Mouse (Mus musculus): ENCODE measurements at regions not wholly inside any gene's neighbourhood (a gene's known extent, or its start where the extent isn't known, plus 50 kb on each side); places are given as distances from the start of the nearest gene placed in this dataset.

- DNase-seq (ENCODE audit: low spot score in 2 of 2), result no peak
Observed at GRCm38 (mm10) chr1:128975586-128975985, 297.5 kb upstream of the Thsd7b start.

GRCm38 (mm10) chr1:128951436-128951835 lies 321.7 kb upstream of the Thsd7b start:
- DNase-seq (ENCODE audit: low spot score in 2 of 2), result no peak

GRCm38 (mm10) chr1:128950512-128950911 lies 322.6 kb upstream of the Thsd7b start:
- DNase-seq (ENCODE audit: low spot score in 2 of 2), result no peak

DNA sequence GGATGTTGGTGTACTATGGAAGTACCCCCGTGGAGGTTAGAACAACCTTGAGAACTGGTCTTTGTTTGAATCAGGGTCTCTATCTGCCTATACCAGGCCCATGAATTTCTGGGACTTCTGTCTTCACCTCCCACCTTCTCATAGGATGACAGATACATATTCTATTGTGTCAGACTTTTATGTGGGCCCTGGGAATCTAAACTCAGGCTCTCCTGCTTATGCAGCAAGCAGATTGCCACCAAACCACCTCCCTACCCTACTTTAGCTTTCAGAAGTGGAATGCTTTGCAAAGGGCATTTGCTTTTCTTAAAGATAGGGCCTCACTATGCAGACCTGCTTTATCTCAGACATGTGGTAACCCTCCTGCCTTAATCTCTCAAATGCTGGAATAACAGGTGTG lies 322.7 kb upstream of the Cxcr4 start:
- DNase-seq (ENCODE audit: low spot score in 2 of 2), result no peak

DNA sequence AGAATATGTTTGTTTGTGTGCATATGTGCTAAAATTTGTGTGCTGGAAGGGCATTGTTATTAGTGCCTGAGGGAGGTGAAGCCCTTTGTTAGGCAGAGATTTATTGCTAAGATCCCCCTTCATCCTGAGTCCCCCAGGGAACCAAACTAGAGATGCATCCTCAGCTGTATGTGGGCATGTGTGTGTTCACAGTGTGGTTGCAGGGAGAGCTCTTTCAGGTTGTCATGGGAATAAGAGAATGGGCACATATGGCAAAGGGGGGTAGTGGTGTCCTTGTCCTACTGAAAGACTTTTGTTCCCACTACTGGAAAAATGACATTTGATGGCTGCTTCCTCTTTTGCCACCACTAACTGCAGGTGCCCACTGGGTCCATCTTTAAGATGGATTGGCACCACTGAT lies 320.4 kb upstream of the Cxcr4 start:
- no peak for DNase-seq (ENCODE audit: low spot score in 2 of 2)

GRCm38 (mm10) chr1:128907566-128907965 lies 315.5 kb upstream of the Cxcr4 start:
- DNase-seq (ENCODE audit: low spot score in 2 of 2), result peak in 1 of 2 experiments; percentile 5

DNA sequence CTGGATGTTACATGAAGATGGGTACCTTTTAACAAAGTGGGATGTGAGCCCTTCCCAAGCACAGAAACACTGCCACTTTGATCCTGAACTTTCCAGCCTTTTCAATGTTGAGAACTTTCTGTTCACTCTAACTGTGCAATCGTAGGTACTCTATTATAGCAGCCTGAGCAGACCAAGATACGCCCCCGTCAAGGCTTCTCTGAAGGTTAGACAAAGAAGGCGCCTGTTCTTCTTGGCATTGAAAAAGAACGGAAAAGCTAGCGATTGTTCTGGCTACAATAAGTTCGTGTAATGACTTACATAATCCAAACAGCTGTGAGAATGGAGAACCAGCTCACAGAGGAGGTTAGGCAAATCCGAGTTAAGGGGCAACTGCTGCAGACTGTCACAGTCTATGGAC lies 305.9 kb upstream of the Cxcr4 start:
- no peak for DNase-seq (ENCODE audit: low spot score in 2 of 2)

GRCm38 (mm10) chr1:128894546-128894945 lies 302.5 kb upstream of the Cxcr4 start:
- DNase-seq (ENCODE audit: low spot score in 2 of 2), result no peak

DNA sequence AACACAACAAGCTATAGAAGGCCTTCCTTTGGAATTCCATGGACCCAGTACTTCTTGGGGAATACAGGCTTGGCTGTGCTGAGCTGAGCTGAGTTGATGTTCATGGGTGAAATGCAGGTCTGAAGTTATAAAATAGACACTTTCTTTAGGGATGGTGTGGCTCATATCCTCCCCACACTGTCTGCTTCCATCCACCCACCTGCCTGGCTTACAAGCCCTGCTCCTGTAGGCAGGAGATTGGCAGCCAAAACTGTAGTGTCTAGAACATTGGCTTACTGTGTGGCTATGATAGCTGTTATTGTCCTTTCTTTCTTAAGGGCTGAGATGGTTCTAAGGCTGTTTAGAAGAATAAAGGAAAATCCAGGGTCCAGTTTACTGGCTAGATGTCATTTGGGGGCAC lies 286.2 kb upstream of the Cxcr4 start:
- DNase-seq (ENCODE audit: low spot score in 2 of 2), result no peak

DNA sequence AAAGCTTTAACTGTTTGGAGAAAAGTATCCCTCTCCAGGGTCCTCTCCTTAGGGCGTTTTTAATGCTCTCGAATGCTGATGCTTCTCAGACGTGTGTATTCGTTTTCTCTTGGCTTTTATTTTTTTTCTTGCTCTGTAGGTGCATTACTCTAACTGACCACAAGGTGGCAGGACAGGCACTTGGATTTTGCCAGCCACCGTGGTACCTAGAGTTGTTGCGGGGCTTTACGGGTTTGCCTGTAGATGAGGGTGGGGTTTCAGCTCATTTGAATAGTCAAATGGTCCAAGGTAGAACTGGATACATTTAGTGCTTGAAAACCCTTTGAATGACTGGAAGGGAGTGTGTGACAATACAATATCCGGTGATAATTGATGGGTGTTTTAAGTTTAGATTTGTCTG lies 283.2 kb upstream of the Cxcr4 start:
- peak; percentile 19 to 27 for DNase-seq (ENCODE audit: low spot score in 2 of 2)

GRCm38 (mm10) chr1:128874190-128874589 lies 282.1 kb upstream of the Cxcr4 start:
- DNase-seq (ENCODE audit: low spot score in 2 of 2), result no peak

GRCm38 (mm10) chr1:128868761-128869160 lies 276.7 kb upstream of the Cxcr4 start:
- peak in 1 of 2 experiments; percentile 15 for DNase-seq (ENCODE audit: low spot score in 2 of 2)

DNA sequence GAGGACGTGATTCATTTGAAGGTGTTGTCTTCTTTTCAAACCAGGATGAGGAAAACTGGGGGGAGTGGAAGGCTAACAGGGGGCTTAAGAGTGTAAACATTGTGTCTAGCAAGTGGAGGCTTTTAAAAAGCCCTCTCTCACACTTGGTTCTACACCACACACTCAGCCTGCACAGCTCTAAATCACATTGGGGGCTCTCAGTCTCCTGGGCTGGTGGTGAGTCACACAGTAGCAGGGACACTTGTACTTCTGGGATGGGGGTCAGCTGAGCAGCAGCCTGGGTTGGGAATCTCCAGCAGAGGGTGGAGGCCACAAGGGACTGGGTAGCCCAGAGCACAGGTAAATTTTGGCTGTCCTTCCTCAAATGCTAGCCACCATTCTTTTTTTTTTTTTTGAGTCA lies 268.4 kb upstream of the Cxcr4 start:
- no peak for DNase-seq (ENCODE audit: low spot score in 2 of 2)

DNA sequence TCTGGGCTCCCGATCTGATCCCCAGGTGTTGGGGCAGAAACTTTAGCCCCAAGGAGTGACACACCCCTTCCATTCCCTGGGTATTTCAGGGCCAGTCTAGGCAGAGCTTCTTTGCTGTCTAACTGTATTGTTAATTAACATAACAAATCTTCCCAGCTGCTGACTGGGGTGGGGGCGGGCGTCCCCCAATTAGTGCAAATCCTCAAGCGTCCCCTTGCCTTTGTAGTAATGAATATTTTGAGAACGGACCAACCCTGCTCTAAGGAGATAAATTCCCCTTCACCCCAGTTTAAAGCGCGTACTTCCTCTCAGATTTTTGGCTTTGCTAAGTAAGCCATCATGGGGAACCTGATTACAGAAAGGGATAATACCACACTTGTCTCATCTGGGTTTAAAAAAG lies 268.0 kb upstream of the Cxcr4 start:
- no peak for DNase-seq (ENCODE audit: low spot score in 2 of 2)

DNA sequence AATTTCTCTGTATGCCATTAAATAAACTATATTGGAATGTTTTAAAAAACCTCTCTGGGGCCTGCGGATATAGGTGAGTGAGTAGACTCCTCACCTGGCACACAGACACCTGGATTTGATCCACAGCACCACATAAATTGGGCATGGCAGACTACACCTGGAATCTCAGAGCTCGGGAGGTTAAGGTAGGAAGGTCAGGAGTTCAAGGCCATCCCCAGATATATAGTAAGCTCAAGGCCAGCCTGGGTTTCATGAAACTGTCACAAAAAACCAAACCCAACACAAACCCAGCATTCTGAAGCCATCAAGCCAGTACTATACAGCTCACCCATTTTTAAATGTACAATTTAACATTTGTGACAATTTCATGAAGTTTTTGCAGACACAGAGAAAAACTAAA lies 266.6 kb upstream of the Cxcr4 start:
- DNase-seq (ENCODE audit: low spot score in 2 of 2), result no peak

DNA sequence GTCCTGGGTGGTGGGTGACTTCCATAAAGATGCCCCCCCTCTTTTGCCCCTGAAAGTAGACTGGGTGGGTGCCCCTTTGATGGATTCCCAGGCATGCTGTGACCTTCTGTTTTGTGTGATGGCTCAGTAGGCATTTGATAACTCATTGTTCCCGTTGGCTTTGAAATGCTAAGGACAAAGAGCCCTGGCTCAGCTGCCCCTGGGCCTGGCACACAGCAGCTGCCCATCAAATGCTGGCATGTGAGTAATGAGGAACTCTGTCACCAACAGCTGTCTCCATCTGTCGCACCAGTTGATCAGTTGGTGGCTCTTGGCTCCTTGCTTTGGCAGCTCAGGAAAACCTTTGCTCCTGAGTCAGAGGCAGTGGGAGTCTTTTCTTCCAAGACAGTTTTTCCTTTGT lies 264.8 kb upstream of the Cxcr4 start:
- DNase-seq (ENCODE audit: low spot score in 2 of 2), result no peak

GRCm38 (mm10) chr1:128854649-128855048 lies 262.6 kb upstream of the Cxcr4 start:
- DNase-seq (ENCODE audit: low spot score in 2 of 2), result no peak

- no peak for DNase-seq (ENCODE audit: low spot score in 2 of 2)
Observed at GRCm38 (mm10) chr1:128853286-128853685, 261.2 kb upstream of the Cxcr4 start.

- DNase-seq (ENCODE audit: low spot score in 2 of 2), result no peak
Observed at GRCm38 (mm10) chr1:128837361-128837760, 245.3 kb upstream of the Cxcr4 start.

DNA sequence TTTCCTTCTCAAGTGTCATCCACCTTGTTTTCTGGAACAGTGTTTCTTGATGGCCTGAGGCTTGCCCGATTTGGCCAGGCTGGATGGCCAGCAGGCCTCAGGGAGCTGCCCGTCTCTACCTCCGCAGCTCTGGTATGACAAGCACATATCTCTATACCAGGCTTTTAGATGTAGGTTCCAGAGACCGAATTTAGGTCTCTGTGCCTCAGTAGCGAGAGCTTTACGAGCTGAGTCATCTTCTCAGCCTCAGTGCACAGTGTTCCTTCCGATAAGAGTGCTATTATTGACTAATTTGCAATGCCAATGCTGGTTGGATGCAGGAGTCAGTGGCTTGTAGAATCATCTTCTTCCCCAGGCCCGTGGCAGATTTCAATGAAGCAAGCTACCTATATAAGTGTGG lies 243.4 kb upstream of the Cxcr4 start:
- DNase-seq (ENCODE audit: low spot score in 2 of 2), result no peak

GRCm38 (mm10) chr1:128833096-128833715 lies 241.1 kb upstream of the Cxcr4 start:
- DNase-seq (ENCODE audit: low spot score in 2 of 2), result no peak

DNA sequence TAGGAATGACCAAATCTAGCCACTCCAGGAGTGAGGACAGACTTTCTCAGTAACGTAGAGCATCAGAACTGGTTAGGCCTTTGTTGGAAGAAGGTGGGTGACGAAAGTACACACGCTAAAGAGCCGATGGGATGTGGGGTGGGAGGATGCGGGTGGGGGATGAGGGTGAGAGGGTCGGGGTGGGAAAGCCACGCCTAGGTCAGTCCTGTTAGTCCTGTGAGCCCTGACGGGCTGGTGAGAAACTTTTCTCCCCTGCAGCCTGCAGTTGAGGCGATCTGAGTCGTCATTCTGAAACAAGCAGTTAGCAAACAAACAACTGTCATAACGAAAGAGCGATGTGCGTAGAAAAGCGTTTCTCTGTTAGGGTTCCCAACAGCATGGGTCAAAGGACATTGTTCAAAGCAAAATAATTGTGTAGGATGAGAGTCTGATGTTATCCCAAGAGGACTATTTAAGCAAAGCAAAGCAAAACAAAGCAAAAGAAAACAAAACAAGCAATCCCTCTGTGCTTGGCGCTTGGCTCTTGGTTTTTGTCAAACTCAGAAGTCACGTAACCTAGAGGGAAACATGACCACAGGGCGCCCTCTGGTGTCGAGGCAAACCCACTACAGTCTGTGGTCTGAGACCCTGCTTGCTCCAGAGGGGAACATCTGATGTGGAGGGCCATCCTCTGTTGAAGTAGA lies 240.2 kb upstream of the Cxcr4 start:
- peak; percentile 77 to 87 for DNase-seq (ENCODE audit: low spot score in 2 of 2)

DNA sequence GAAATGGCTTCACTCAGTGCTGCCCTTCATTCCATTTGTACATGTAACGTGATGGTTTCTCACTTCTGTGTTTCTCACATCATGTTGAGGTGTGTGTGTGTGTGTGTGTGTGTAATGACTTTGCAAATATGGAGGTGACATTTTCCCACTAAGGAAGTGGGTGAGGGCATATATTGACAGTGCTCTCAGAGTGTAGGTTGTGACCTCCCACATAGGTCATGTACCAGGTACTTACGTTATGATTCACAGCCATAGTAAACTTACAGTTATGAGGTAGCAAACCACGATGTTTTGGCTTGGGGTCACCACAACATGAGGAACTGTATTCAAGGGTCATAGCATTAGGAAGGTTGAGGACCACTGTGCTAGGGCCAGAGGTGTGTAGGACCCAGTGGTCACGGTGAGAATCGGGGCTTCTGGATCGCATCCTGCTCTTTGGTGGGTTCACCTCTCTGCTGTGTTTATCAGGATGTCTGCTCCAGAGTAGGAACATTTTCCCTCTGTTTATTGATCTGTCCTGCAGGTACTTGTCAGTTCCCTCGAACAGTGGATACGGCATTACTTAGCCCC lies 238.7 kb upstream of the Cxcr4 start:
- DNase-seq (ENCODE audit: low spot score in 2 of 2), result no peak
